Mouse (Mus musculus) brain, embryonic 14.5 days (tissue): ENCODE data around the gene Rufy4.

Experiments used
- CTCF ChIP-seq: fragments of 200-500 bp; IDR thresholded peaks from 2 replicates; pipeline ENCODE4 v1.5.1; 2012; ENCODE audit warnings: inconsistent platforms, mild to moderate bottlenecking, moderate library complexity, borderline replicate concordance; ENCODE audit not compliant: insufficient read depth, insufficient read length; ENCODE audit errors: extremely low read depth
- POLR2A ChIP-seq: fragments of 200-500 bp; IDR thresholded peaks from 2 replicates; pipeline ENCODE4 v1.6.1; 2012; ENCODE audit warnings: mild to moderate bottlenecking, inconsistent platforms, borderline replicate concordance; ENCODE audit not compliant: poor library complexity, insufficient read depth, insufficient read length, severe bottlenecking; ENCODE audit errors: extremely low read depth

- TF ChIP-seq CTCF (no peak), POLR2A (no peak)
These were observed 12.3 kb upstream of the Rufy4 start for GRCm38 (mm10) chr1:74113071-74113470.
